Mouse (Mus musculus): ENCODE measurements around the gene Smc6. TPM values are rescaled to one million over a fixed set of nuclear protein-coding genes. Genes with fewer than 3 reads are reported as not detected.

Smc6 gene
- polyA plus RNA-seq (2012; rRNA removed), result 2.7 and 5.0 TPM in 2 replicates

DNA sequence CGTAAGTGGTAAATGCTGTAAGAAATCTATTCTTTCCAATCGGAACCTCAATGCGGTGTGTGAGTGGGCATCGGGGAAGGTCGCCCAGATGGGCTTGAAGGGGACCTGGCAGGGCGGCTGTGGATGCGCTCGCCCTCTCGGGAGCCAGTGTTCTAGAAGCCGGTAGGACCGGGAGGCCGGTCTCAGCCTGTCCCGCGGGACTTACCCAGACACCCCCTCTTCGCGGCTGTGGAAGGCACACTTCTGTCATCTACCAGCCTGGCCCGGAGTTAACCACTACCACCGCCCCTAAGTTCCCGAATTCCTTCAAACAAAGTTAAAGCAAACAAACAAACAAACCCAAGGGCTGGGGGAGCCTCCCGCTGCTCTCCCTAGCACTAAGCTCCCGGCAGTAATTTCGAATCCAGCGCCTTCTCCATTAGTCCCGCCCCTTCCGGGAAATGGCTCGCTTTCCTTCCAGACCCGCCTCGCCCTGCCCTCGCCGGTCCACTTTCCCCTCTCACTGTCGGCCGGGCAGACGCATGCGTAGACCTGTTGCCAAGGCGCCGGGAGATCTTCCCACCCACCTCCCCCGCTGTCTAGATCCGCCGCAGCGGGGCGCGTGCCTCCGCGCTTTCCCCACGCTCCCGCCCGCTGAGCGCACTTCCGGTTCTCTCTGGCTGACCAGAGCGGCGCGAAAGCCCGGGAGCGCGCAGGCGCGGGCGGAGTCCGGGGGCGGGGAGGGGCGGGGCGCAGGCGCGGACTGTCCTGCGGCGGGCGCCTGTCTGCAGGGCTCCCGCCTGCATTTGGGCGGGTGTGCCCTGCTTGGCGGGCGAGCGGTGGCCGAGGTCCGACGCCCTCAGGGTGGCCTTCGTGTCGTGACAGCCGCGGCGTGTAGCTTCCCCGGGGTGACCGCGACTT, at the start of gene Smc6, which contains the start of gene Gen1:
Gene Smc6, plus strand, starts transcription at position 505 of the 900 bp plus-strand sequence.
Gene Gen1, minus strand, starts transcription at position 420 of the 900 bp plus-strand sequence.

Other genes starting within 250 kb of the Smc6 start
- gene Kcns3, start 114.8 kb upstream of the Smc6 start, polyA plus RNA-seq (2012; rRNA removed), result 1.9 and 2.6 TPM in 2 replicates
- gene Msgn1, start 56.9 kb upstream of the Smc6 start, polyA plus RNA-seq (2012; rRNA removed), result 0.29 TPM in 1 of 2 replicates, not detected in the other
- gene Gen1, start 85 bp upstream of the Smc6 start, polyA plus RNA-seq (2012; rRNA removed), result 0.20 and 0.35 TPM in 2 replicates
- not detected in 2 replicates for gene Vsnl1, start 170.7 kb downstream of the Smc6 start, polyA plus RNA-seq (2012; rRNA removed)
- not detected in 2 replicates for gene Rad51ap2, start 190.2 kb downstream of the Smc6 start, polyA plus RNA-seq (2012; rRNA removed)